Mouse (Mus musculus): Measurements from ENCODE around the gene E330017A01Rik. TPM values are rescaled to one million over a fixed set of nuclear protein-coding genes. Genes with fewer than 3 reads are reported as not detected.
A peak's percentile ranks its signal among the peaks of the same experiment; 100 is the strongest.

E330017A01Rik gene
- total and polyA plus RNA-seq, 2 experiments from 2014 or later = not detected

GRCm38 (mm10) chr16:58637448-58637847 is 1.1 kb downstream of the E330017A01Rik start:
- H3K27me3 ChIP-seq (ENCODE audit: insufficient read depth, low read length) = no peaks in the 10 kb centered on the region
- H3K4me2 ChIP-seq (ENCODE audit: low read depth) = no peak overlapping the region
- H3K4me3 ChIP-seq (ENCODE audit: low read depth, low read length) = no peak overlapping the region
- ATAC-seq (no peak), DNase-seq (no peak)
- no peak overlapping the region for H3K27ac ChIP-seq (ENCODE audit: low read depth, low read length)
- no peak for TF ChIP-seq CTCF (IDR thresholded peaks at IDR 0.05; ENCODE audit: low read depth)
- no peaks in the 10 kb centered on the region for H3K4me1 ChIP-seq (ENCODE audit: insufficient read depth)
- 84% methylated on average over 4 of the region's 4 CpGs for WGBS
- H3K9me3 ChIP-seq (ENCODE audit: low read length) = no peaks in the 10 kb centered on the region
- no peak overlapping the region for H3K9ac ChIP-seq
- no peaks in the 10 kb centered on the region for H3K36me3 ChIP-seq (ENCODE audit: insufficient read depth)

DNA sequence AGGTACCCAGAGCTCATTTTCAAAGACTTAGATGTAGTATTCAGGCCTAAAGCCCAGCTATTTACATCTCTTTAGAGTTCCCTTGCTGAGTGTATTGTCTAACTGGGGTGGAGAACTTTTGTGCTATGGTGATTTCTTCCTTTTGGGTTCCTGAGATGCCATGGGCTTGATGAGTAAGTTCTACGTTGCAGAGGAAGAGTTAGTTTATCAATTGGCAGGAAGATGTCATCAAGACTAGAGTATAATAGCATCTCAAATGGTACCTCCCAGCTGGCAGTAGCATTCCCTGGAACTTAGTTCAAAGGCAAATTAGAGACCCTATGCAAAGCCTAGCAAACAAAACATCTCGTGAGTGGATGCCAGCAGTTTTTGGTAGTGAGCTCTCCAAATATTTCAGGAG is 2.7 kb downstream of the E330017A01Rik start:
- Histone ChIP-seq H3K4me3 (ENCODE audit: low read depth, low read length) (no peak overlapping the region), H3K36me3 (ENCODE audit: insufficient read depth) (no peaks in the 10 kb centered on the region), H3K27me3 (ENCODE audit: insufficient read depth, low read length) (no peaks in the 10 kb centered on the region), H3K9ac (no peak overlapping the region), H3K27ac (ENCODE audit: low read depth, low read length) (no peak overlapping the region), H3K4me2 (ENCODE audit: low read depth) (no peak overlapping the region), H3K9me3 (ENCODE audit: low read length) (no peaks in the 10 kb centered on the region), H3K4me1 (ENCODE audit: insufficient read depth) (no peaks in the 10 kb centered on the region)
- 37% methylated on average over 2 of the region's 2 CpGs for WGBS
- DNase-seq (no peak), ATAC-seq (no peak)
- TF ChIP-seq CTCF (IDR thresholded peaks at IDR 0.05; ENCODE audit: low read depth) = no peak

GRCm38 (mm10) chr16:58629736-58630135 is 8.8 kb downstream of the E330017A01Rik start:
- Histone ChIP-seq H3K4me1 (ENCODE audit: insufficient read depth) (no peaks in the 10 kb centered on the region), H3K9ac (no peak overlapping the region), H3K36me3 (ENCODE audit: insufficient read depth) (no peaks in the 10 kb centered on the region), H3K4me3 (ENCODE audit: low read depth, low read length) (no peak overlapping the region), H3K9me3 (ENCODE audit: low read length) (no peaks in the 10 kb centered on the region), H3K27ac (ENCODE audit: low read depth, low read length) (no peak overlapping the region), H3K27me3 (ENCODE audit: insufficient read depth, low read length) (no peaks in the 10 kb centered on the region), H3K4me2 (ENCODE audit: low read depth) (no peak overlapping the region)
- DNase-seq (no peak), ATAC-seq (no peak)
- 58% methylated on average over 2 of the region's 2 CpGs for WGBS
- no peak for TF ChIP-seq CTCF (IDR thresholded peaks at IDR 0.05; ENCODE audit: low read depth)

GRCm38 (mm10) chr16:58628968-58629367 is 9.6 kb downstream of the E330017A01Rik start:
- H3K27ac ChIP-seq (ENCODE audit: low read depth, low read length) = no peak overlapping the region
- H3K4me3 ChIP-seq (ENCODE audit: low read depth, low read length) = no peak overlapping the region
- no peaks in the 10 kb centered on the region for H3K4me1 ChIP-seq (ENCODE audit: insufficient read depth)
- H3K4me2 ChIP-seq (ENCODE audit: low read depth) = no peak overlapping the region
- no peak overlapping the region for H3K9ac ChIP-seq
- WGBS = 94% methylated on average over 5 of the region's 5 CpGs
- H3K36me3 ChIP-seq (ENCODE audit: insufficient read depth) = no peaks in the 10 kb centered on the region
- no peaks in the 10 kb centered on the region for H3K27me3 ChIP-seq (ENCODE audit: insufficient read depth, low read length)
- TF ChIP-seq CTCF (IDR thresholded peaks at IDR 0.05; ENCODE audit: low read depth) = no peak
- no peak for ATAC-seq
- no peak for DNase-seq
- no peaks in the 10 kb centered on the region for H3K9me3 ChIP-seq (ENCODE audit: low read length)

GRCm38 (mm10) chr16:58628336-58628680 is 10.2 kb downstream of the E330017A01Rik start:
- DNase-seq (no peak), ATAC-seq (no peak)
- 100% methylated on average over 2 of the region's 2 CpGs for WGBS
- Histone ChIP-seq H3K36me3 (ENCODE audit: insufficient read depth) (no peaks in the 10 kb centered on the region), H3K9ac (no peak overlapping the region), H3K27ac (ENCODE audit: low read depth, low read length) (no peak overlapping the region), H3K27me3 (ENCODE audit: insufficient read depth, low read length) (no peaks in the 10 kb centered on the region), H3K9me3 (ENCODE audit: low read length) (no peaks in the 10 kb centered on the region), H3K4me1 (ENCODE audit: insufficient read depth) (no peaks in the 10 kb centered on the region), H3K4me2 (ENCODE audit: low read depth) (no peak overlapping the region), H3K4me3 (ENCODE audit: low read depth, low read length) (no peak overlapping the region)
- TF ChIP-seq CTCF (IDR thresholded peaks at IDR 0.05; ENCODE audit: low read depth) = no peak

- no peaks in the 10 kb centered on the region for H3K9me3 ChIP-seq (ENCODE audit: low read length)
- H3K27ac ChIP-seq (ENCODE audit: low read depth, low read length) = no peak overlapping the region
- H3K36me3 ChIP-seq (ENCODE audit: insufficient read depth) = no peaks in the 10 kb centered on the region
- no peak for ATAC-seq
- H3K27me3 ChIP-seq (ENCODE audit: insufficient read depth, low read length) = no peaks in the 10 kb centered on the region
- no peak for TF ChIP-seq CTCF (IDR thresholded peaks at IDR 0.05; ENCODE audit: low read depth)
- DNase-seq = no peak
- H3K4me3 ChIP-seq (ENCODE audit: low read depth, low read length) = no peak overlapping the region
- WGBS = 88% methylated on average over 4 of the region's 4 CpGs
- H3K4me1 ChIP-seq (ENCODE audit: insufficient read depth) = no peaks in the 10 kb centered on the region
- no peak overlapping the region for H3K4me2 ChIP-seq (ENCODE audit: low read depth)
- H3K9ac ChIP-seq = no peak overlapping the region
These were observed 10.8 kb downstream of the E330017A01Rik start for GRCm38 (mm10) chr16:58627597-58628335.

DNA sequence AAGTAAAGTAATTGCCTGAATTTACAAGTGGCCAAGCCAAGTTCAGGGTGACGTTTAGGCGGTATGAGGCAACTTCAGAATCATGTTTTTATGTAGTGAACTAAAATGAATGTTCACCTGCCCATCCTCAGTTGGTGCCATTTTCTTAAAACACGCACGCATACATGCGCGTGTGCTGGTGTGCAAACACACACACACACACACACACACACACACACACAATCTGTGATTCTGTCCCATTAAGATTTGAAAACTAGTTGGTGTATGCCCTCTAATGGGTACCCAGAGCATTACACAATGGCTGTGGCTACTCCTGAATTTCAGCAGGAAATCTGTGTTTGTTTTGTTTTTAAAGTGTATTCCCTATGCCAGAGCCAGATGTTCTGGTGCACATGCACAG is 14.6 kb downstream of the E330017A01Rik start:
- peak; percentile 40 for DNase-seq
- H3K4me1 ChIP-seq (ENCODE audit: insufficient read depth) = no peaks in the 10 kb centered on the region
- peak; percentile 29; the same call in 1 of the 2 replicates for ATAC-seq
- no peak overlapping the region for H3K27ac ChIP-seq (ENCODE audit: low read depth, low read length)
- TF ChIP-seq CTCF (IDR thresholded peaks at IDR 0.05; ENCODE audit: low read depth) = peak; percentile 82
- H3K4me3 ChIP-seq (ENCODE audit: low read depth, low read length) = no peak overlapping the region
- H3K36me3 ChIP-seq (ENCODE audit: insufficient read depth) = no peaks in the 10 kb centered on the region
- no peaks in the 10 kb centered on the region for H3K9me3 ChIP-seq (ENCODE audit: low read length)
- no peak overlapping the region for H3K4me2 ChIP-seq (ENCODE audit: low read depth)
- H3K27me3 ChIP-seq (ENCODE audit: insufficient read depth, low read length) = no peaks in the 10 kb centered on the region
- H3K9ac ChIP-seq = no peak overlapping the region
- WGBS = 81% methylated on average over 6 of the region's 6 CpGs
